In the genomic region with DNA sequence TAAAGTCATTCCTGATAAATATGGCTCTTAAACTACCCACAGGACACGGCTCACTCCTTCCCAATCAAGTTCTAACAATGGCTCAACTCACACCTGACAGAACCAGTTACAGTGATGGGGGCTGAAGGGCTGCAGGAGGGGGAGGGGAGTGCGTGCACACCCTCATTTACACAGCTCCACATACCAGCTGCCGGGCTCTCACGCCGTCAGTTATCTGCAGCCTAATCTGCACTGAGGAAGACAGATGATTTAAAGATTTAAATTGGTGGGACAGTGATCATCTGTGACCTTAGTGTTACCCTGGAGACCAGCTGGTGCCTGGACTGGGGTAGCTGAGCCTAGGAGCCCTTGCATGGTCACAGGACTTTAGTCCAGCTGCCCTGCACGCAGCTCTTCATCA, we compare ENCODE assay signal across 13 mouse cellular contexts.
DNase-seq lines count a peak whose midpoint lies in the region; ATAC-seq lines count a peak whose summit lies in the region.
"Had no signal": no experiment of that assay in that cellular context is flagged by ENCODE, and none has a peak within 500 bp of the region (broad histone marks: within the 10 kb centered on the region; RNA-seq: fewer than 3 reads in every experiment).

No protein-coding gene starts in this region.

- H3K4me3 ChIP-seq in hindbrain, embryonic 15.5 days, result no peak overlapping the region
- H3K4me3 ChIP-seq in midbrain, embryonic 15.5 days, result no peak overlapping the region

- no peaks in the 10 kb centered on the region for H3K9me3 ChIP-seq in hindbrain, embryonic 15.5 days
- H3K9me3 ChIP-seq in midbrain, embryonic 15.5 days, result no peaks in the 10 kb centered on the region

- WGBS in hindbrain, embryonic 15.5 days, result 18% methylated on average over 6 of the region's 6 CpGs
- WGBS in midbrain, embryonic 15.5 days, result 18% methylated on average over 6 of the region's 6 CpGs

- peak; percentile 63 for ATAC-seq in hindbrain, embryonic 15.5 days (ENCODE audit: low FRiP score, low read depth)
- peak; percentile 83 for ATAC-seq in midbrain, embryonic 15.5 days (replicated peaks)
- ATAC-seq: activated CD4-positive, CD25-positive, alpha-beta regulatory T cell, adult 4 months had no signal

- DNase-seq in ZHBTc4 (ENCODE audit: low read depth, low spot score), result peak; percentile 15
- DNase-seq in embryo, embryonic 9.5 days (ENCODE audit: extremely low spot score), result peak; percentile 21
- no peak for DNase-seq in layer of hippocampus, adult 18-20 months (ENCODE audit: low spot score in 2 of 2)
- no peak for DNase-seq in frontal cortex, postnatal 25 days (ENCODE audit: low spot score in 2 of 2)
- no peak for DNase-seq in cerebellum, adult 11-12 months
- DNase-seq: cerebellum, adult 11 months; kidney, adult 2 months; spleen, adult 18-20 months; thymus, postnatal 36 days had no signal

- no peak overlapping the region for H3K9ac ChIP-seq in hindbrain, embryonic 15.5 days
- H3K9ac ChIP-seq in midbrain, embryonic 15.5 days, result no peak overlapping the region

- no peak overlapping the region for H3K27ac ChIP-seq in hindbrain, embryonic 15.5 days (replicated peaks)
- H3K27ac ChIP-seq in midbrain, embryonic 15.5 days, result no peak overlapping the region

- H3K27me3 ChIP-seq in hindbrain, embryonic 15.5 days, result no peaks in the 10 kb centered on the region
- H3K27me3 ChIP-seq in midbrain, embryonic 15.5 days (replicated peaks), result no peaks in the 10 kb centered on the region

- H3K4me2 ChIP-seq in hindbrain, embryonic 15.5 days, result no peak overlapping the region
- H3K4me2 ChIP-seq in midbrain, embryonic 15.5 days, result no peak overlapping the region
- H3K4me2 ChIP-seq: heart, embryonic 11.5 days had no signal

- peaks cover 18% of the 10 kb centered on the region for H3K4me1 ChIP-seq in hindbrain, embryonic 15.5 days (replicated peaks)
- peaks cover 15% of the 10 kb centered on the region for H3K4me1 ChIP-seq in midbrain, embryonic 15.5 days

- no peaks in the 10 kb centered on the region for H3K36me3 ChIP-seq in hindbrain, embryonic 15.5 days
- H3K36me3 ChIP-seq in midbrain, embryonic 15.5 days (replicated peaks), result no peaks in the 10 kb centered on the region

Comparison
In these comparisons a context has a peak if more than half of its experiments do, and no peak if none do; other contexts are left out.
1. DNase-seq: peak in ZHBTc4 (single experiment) and embryo, embryonic 9.5 days (single experiment); none in layer of hippocampus, adult 18-20 months (0 of 2), frontal cortex, postnatal 25 days (0 of 2) and cerebellum, adult 11-12 months (single experiment).